Mouse (Mus musculus): ENCODE measurements at regions not wholly inside any gene's neighbourhood (a gene's known extent, or its start where the extent isn't known, plus 50 kb on each side); places are given as distances from the start of the nearest gene placed in this dataset.

DNA sequence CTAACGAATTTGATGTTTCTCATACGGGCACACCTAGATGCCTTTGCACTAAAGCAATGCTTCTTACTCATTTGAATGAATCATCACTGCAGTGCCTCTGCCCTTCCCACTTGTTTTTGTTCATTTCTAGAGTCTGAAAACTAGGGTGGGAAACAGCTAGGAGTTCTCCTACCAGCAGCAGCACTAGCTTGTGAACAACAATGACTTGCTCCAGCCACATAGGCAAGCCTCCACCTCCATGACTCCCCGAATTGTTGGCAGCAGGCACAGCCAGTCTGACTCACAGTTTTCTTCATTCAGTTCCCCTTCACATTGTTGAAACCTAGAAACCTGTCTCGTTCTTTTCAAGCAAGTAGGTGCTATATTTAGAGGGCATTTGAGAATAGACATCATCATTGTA is 57.5 kb upstream of the Arg1 start:
- no peak for TF ChIP-seq RAD21 (IDR thresholded peaks at IDR 0.05; ENCODE audit: low read depth, low read length)
- no peak for TF ChIP-seq MAX (IDR thresholded peaks at IDR 0.05; ENCODE audit: low read length)
- TF ChIP-seq CTCF (IDR thresholded peaks at IDR 0.05 in 2 of 3, conservative IDR thresholded peaks at IDR 0.05 in 1 of 3; ENCODE audit: control insufficient read depth in 1 of 3, insufficient read depth in 1 of 3, low read depth in 2 of 3, low read length in 3 of 3, poor library complexity in 1 of 3, severe bottlenecking in 1 of 3): no peak
- TF ChIP-seq TCF12 (IDR thresholded peaks at IDR 0.05; ENCODE audit: low read depth, low read length): no peak
- TF ChIP-seq CHD2 (IDR thresholded peaks at IDR 0.05; ENCODE audit: low read length): no peak
- no peak for TF ChIP-seq MYC (IDR thresholded peaks at IDR 0.05; ENCODE audit: low read depth, low read length)
- TF ChIP-seq ZC3H11A (IDR thresholded peaks at IDR 0.05; ENCODE audit: low read depth, low read length): no peak
- TF ChIP-seq GABPA (IDR thresholded peaks at IDR 0.05; ENCODE audit: low read depth, low read length): no peak
- TF ChIP-seq HCFC1 (IDR thresholded peaks at IDR 0.05; ENCODE audit: low read depth, low read length): no peak
- TF ChIP-seq GATA1 (IDR thresholded peaks at IDR 0.05; ENCODE audit: low read depth, low read length): no peak
- TF ChIP-seq POLR2A (IDR thresholded peaks at IDR 0.05; ENCODE audit: control insufficient read depth in 1 of 2, insufficient read depth in 1 of 2, low read depth in 1 of 2, low read length in 2 of 2, poor library complexity in 1 of 2): no peak
- no peak for TF ChIP-seq ZNF384 (IDR thresholded peaks at IDR 0.05; ENCODE audit: low read depth, low read length)
